Mouse (Mus musculus): ENCODE measurements at regions not wholly inside any gene's neighbourhood (a gene's known extent, or its start where the extent isn't known, plus 50 kb on each side); places are given as distances from the start of the nearest gene placed in this dataset.
A peak's percentile ranks its signal among the peaks of the same experiment; 100 is the strongest.

GRCm38 (mm10) chr7:135823884-135824750 lies 108.0 kb upstream of the Mki67 start:
- WGBS = 41% methylated on average over 6 of the region's 6 CpGs
- Histone ChIP-seq H3K4me2 (no peak overlapping the region), H3K9me3 (no peaks in the 10 kb centered on the region), H3K4me1 (peaks cover 12% of the 10 kb centered on the region; the same call in 1 of the 2 replicates), H3K27me3 (no peaks in the 10 kb centered on the region), H3K36me3 (no peaks in the 10 kb centered on the region), H3K27ac (peak overlapping the region; percentile 65), H3K4me3 (no peak overlapping the region), H3K9ac (no peak overlapping the region)
- peak; percentile 82 for ATAC-seq (ENCODE audit: insufficient number of reproducible peaks, low FRiP score, low TSS enrichment, low read depth)

- Histone ChIP-seq H3K9me3 (no peaks in the 10 kb centered on the region), H3K4me3 (no peak overlapping the region), H3K4me2 (no peak overlapping the region), H3K36me3 (no peaks in the 10 kb centered on the region), H3K27ac (no peak overlapping the region), H3K27me3 (no peaks in the 10 kb centered on the region), H3K9ac (no peak overlapping the region), H3K4me1 (peaks cover 16% of the 10 kb centered on the region)
- ATAC-seq (ENCODE audit: insufficient number of reproducible peaks, low FRiP score, low TSS enrichment, low read depth) = no peak
- WGBS = 34% methylated on average over 2 of the region's 2 CpGs
Observed at GRCm38 (mm10) chr7:135829246-135829645, 113.1 kb upstream of the Mki67 start.

GRCm38 (mm10) chr7:135833425-135833824 lies 117.3 kb upstream of the Mki67 start:
- Histone ChIP-seq H3K27ac (no peak overlapping the region), H3K4me3 (no peak overlapping the region), H3K4me2 (no peak overlapping the region), H3K27me3 (peaks cover 15% of the 10 kb centered on the region), H3K9ac (no peak overlapping the region), H3K4me1 (peaks cover 18% of the 10 kb centered on the region), H3K9me3 (no peaks in the 10 kb centered on the region), H3K36me3 (no peaks in the 10 kb centered on the region)
- WGBS = 60% methylated on average over 9 of the region's 9 CpGs
- ATAC-seq (ENCODE audit: insufficient number of reproducible peaks, low FRiP score, low TSS enrichment, low read depth) = no peak

DNA sequence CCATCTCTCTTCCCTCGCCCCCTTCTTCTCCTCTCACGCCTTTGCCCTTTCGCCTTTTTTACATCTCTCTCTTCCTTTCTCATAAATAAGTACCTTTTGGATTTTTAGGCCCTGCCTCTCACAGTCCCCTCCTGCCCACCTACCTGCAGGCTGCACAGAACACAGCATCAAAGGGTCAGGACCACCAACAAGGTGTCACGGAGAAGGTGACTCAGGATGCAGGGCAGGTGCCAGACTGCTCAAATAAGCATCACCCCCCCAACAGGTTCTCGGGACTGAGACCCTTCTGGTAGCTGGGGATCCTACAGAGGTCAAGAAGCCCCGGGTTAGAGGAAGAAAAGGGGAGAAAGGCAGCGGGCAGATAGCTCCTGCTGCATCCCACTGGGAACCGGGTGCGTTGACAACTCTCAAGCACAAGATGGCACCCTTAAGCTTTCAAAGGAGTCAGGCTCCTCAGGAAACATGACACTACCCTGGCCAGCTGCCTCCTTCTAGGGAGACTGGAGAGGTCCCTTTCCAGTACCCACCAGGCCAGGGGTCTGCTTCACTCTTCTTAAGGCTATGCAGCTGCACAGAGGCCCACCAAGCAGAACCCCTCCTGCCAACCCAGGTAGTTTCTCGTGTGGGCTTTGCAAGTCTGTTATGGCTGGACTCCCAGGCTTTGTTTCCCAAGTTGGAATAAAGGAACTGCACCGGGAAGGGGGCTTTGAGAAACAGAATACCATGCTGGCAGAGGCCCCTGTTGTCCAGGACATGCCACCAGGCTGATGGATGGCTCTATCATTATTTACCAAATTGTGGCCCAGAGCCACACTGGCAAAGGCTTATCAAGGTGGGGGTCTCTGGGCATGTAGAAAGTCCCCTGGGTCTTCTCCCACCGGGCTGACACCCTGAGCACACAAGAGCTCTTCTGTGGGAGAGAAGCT lies 120.9 kb upstream of the Mki67 start:
- 38% methylated on average over 12 of the region's 12 CpGs for whole genome bisulfite sequencing
- peaks cover 18% of the 10 kb centered on the region for H3K4me1 ChIP-seq
- H3K9me3 ChIP-seq = no peaks in the 10 kb centered on the region
- H3K4me2 ChIP-seq = no peak overlapping the region
- H3K27me3 ChIP-seq = peaks cover 19% of the 10 kb centered on the region
- no peak overlapping the region for H3K4me3 ChIP-seq
- ATAC-seq (ENCODE audit: insufficient number of reproducible peaks, low FRiP score, low TSS enrichment, low read depth) = peak; percentile 80; the same call in 1 of the 2 replicates
- no peaks in the 10 kb centered on the region for H3K36me3 ChIP-seq
- H3K9ac ChIP-seq = no peak overlapping the region
- H3K27ac ChIP-seq = no peak overlapping the region; the same call in 1 of the 2 replicates

DNA sequence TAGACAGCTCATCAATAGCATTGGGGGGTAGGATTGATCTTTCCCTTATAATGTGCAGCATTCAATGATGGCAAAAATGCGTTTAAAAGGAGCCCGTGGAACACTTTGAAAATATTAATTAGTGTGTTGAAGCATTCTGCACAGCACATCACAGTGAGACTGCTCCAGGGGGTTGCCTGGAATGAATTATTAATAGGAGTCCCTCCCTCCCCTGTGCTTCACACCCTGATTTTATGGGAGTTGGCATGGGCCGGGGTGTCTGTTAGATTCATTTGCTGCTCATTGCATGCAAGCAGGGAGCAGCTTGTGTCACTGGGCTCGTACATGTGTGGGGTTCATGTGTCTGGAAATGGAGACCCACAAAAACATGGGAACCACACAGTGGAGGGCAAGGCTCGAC lies 127.9 kb upstream of the Mki67 start:
- no peaks in the 10 kb centered on the region for H3K36me3 ChIP-seq
- H3K4me2 ChIP-seq = no peak overlapping the region
- 0 out of 2 replicates have a peak, but pooled peaks cover 9% of the 10 kb centered on the region for H3K27me3 ChIP-seq
- no peak overlapping the region for H3K4me3 ChIP-seq
- no peak overlapping the region for H3K9ac ChIP-seq
- no peaks in the 10 kb centered on the region for H3K9me3 ChIP-seq
- 24% methylated on average over 5 of the region's 5 CpGs for WGBS
- ATAC-seq (ENCODE audit: insufficient number of reproducible peaks, low FRiP score, low TSS enrichment, low read depth) = no peak
- H3K4me1 ChIP-seq = peaks cover 40% of the 10 kb centered on the region
- no peak overlapping the region for H3K27ac ChIP-seq

DNA sequence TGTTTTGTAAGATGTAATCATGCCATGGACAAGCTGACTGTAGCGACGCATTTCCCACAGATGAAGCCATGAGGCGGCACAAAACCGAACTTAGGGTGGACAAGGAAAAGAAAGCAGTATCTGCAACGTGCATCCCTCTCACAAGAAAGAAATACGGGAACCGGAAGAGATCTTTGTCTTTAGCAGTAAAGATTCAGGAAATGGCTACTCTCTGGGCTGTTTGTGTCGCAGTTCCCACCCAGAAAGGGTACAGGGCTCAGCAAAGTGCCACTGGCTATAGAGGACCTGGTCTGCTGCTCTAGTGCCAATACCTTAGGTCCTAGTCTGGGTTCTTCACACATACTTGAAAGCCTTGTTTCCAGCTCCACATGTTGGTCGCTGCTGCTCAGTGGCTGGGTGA lies 131.1 kb upstream of the Mki67 start:
- WGBS = 54% methylated on average over 9 of the region's 9 CpGs
- Histone ChIP-seq H3K4me3 (no peak overlapping the region), H3K4me1 (peaks cover 44% of the 10 kb centered on the region), H3K9ac (no peak overlapping the region), H3K9me3 (no peaks in the 10 kb centered on the region), H3K27ac (no peak overlapping the region; the same call in 1 of the 2 replicates), H3K36me3 (no peaks in the 10 kb centered on the region), H3K27me3 (peaks cover 17% of the 10 kb centered on the region), H3K4me2 (no peak overlapping the region)
- ATAC-seq (ENCODE audit: insufficient number of reproducible peaks, low FRiP score, low TSS enrichment, low read depth) = no peak

- Histone ChIP-seq H3K9ac (0 out of 2 replicates have a peak overlapping the region, but pooled peaks have one; percentile 7), H3K4me2 (no peak overlapping the region), H3K9me3 (no peaks in the 10 kb centered on the region)
Observed at GRCm38 (mm10) chr7:135848170-135848569, 132.0 kb upstream of the Mki67 start.

GRCm38 (mm10) chr7:135848833-135849232 lies 132.7 kb upstream of the Mki67 start:
- Histone ChIP-seq H3K4me3 (no peak overlapping the region), H3K36me3 (no peaks in the 10 kb centered on the region), H3K9ac (no peak overlapping the region), H3K9me3 (no peaks in the 10 kb centered on the region), H3K27me3 (peaks cover 25% of the 10 kb centered on the region), H3K4me2 (no peak overlapping the region), H3K27ac (peak overlapping the region; percentile 57), H3K4me1 (peaks cover 45% of the 10 kb centered on the region)
- 48% methylated on average over 5 of the region's 5 CpGs for WGBS
- no peak for ATAC-seq (ENCODE audit: insufficient number of reproducible peaks, low FRiP score, low TSS enrichment, low read depth)

More at GRCm38 (mm10) chr7:135848170-135848569, 132.0 kb upstream of the Mki67 start:
- 18% methylated on average over 4 of the region's 4 CpGs for WGBS
- no peak overlapping the region for H3K4me3 ChIP-seq
- no peaks in the 10 kb centered on the region for H3K36me3 ChIP-seq
- peak overlapping the region; percentile 57 for H3K27ac ChIP-seq
- ATAC-seq (ENCODE audit: insufficient number of reproducible peaks, low FRiP score, low TSS enrichment, low read depth) = no peak
- H3K27me3 ChIP-seq = peaks cover 25% of the 10 kb centered on the region
- H3K4me1 ChIP-seq = peaks cover 46% of the 10 kb centered on the region

GRCm38 (mm10) chr7:135853127-135853813 lies 137.1 kb upstream of the Mki67 start:
- Histone ChIP-seq H3K4me3 (peak overlapping the region; percentile 20), H3K27ac (no peak overlapping the region; the same call in 1 of the 2 replicates), H3K9ac (no peak overlapping the region), H3K27me3 (peaks cover 30% of the 10 kb centered on the region), H3K36me3 (no peaks in the 10 kb centered on the region), H3K4me1 (peaks cover 19% of the 10 kb centered on the region), H3K4me2 (peak overlapping the region; percentile 50), H3K9me3 (no peaks in the 10 kb centered on the region)
- ATAC-seq (ENCODE audit: insufficient number of reproducible peaks, low FRiP score, low TSS enrichment, low read depth) = no peak
- WGBS = 8% methylated on average over 38 of the region's 39 CpGs

DNA sequence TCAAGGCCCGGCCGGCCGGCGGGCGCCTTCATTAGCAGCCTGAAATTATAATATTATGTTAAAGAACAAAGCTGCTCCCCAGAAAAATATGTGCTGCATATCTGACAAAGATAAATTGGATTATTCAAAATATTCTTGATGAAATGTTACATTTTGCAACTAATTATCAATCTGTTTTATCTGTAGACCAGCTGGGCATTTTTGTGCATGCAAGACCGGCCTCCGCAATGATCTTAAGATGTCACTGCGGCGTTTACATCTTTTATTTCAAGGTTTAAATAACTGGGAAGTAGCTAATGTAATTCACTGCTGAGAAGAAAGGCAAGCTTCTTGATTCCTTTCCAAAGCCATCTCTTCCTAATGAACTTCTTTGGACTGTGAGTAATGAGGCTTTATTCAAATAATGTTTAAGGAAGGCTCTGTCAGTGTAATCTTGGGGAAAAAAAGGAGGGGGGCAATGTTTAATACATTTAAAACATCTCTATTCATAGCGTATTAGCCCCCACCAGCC lies 137.7 kb upstream of the Mki67 start:
- peak overlapping the region; percentile 20 for H3K4me3 ChIP-seq
- WGBS = 28% methylated on average over 10 of the region's 10 CpGs
- H3K9me3 ChIP-seq = no peaks in the 10 kb centered on the region
- ATAC-seq (ENCODE audit: insufficient number of reproducible peaks, low FRiP score, low TSS enrichment, low read depth) = no peak
- peaks cover 30% of the 10 kb centered on the region for H3K27me3 ChIP-seq
- no peak overlapping the region for H3K27ac ChIP-seq
- H3K9ac ChIP-seq = no peak overlapping the region
- no peaks in the 10 kb centered on the region for H3K36me3 ChIP-seq
- H3K4me1 ChIP-seq = peaks cover 13% of the 10 kb centered on the region
- peak overlapping the region; percentile 50 for H3K4me2 ChIP-seq

DNA sequence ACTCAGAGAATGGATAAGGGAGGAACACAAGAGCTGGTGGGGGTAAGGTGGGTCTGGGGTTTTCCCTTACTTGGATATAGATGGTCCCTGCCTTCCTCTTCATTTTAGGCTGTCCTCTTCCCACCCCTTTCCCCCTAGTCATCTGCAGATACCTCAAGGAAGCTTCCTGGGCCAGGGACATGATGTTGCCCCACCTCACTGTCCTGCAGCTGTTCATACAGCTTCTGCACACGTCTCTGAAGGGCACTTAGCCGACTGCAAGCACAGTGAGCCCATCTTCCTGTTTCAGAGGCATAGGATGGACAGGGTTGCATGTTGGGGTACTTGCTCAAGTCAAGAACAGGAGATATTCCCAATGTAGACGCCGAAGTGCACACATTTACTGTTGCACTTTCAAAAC lies 144.1 kb upstream of the Mki67 start:
- Histone ChIP-seq H3K27me3 (no peaks in the 10 kb centered on the region; the same call in 1 of the 2 replicates), H3K4me2 (no peak overlapping the region), H3K36me3 (no peaks in the 10 kb centered on the region), H3K4me3 (no peak overlapping the region), H3K27ac (peak overlapping the region; percentile 76), H3K9me3 (no peaks in the 10 kb centered on the region), H3K9ac (no peak overlapping the region), H3K4me1 (peaks cover 41% of the 10 kb centered on the region)
- 62% methylated on average over 4 of the region's 4 CpGs for WGBS
- no peak for ATAC-seq (ENCODE audit: insufficient number of reproducible peaks, low FRiP score, low TSS enrichment, low read depth)
